Mouse (Mus musculus) thymus, postnatal 25 days (tissue): ENCODE results near the gene Gm45799.

ENCODE experiments used
- DNase-seq: peaks from one replicate; pipeline ENCODE4 v3.0.0; 2022

Gene Gm45799

DNA sequence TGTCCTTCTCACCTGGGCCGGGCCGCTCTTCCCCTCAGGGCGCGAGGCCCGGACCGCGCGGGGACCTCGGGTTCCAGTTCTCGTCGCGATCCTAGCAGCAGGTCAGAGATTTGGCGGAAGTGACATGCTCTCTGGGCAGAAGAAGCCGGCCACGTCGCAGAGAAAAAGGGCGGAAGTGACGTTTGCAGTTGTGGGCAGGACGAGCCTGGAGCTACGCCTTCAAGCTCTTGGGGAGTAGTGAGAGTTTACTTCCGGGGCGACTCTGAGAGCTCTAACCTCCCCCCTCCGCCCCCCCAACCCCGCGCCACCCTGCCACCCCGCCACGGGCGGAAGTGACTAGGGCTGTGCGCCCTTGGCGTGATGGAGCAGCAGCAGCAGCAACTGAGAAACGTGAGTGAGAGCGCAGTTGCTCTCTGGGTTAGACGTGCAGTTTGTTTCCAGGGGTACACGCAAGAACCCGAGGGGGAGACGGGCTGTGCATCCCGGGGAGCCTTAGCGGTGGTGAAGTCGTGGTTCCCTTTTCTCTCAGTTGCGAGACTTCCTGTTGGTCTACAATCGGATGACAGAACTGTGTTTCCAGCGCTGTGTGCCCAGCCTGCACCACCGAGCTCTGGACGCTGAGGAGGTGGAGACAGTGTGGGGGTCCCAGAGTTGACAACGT is at the start of gene Gm45799, which contains the start of gene Arfip2:
Gene Gm45799, plus strand, starts transcription at position 320 of the 661 bp plus-strand sequence.
Gene Arfip2, minus strand, starts transcription at position 184 of the 661 bp plus-strand sequence.
- DNase-seq: peak; percentile 96

DNA sequence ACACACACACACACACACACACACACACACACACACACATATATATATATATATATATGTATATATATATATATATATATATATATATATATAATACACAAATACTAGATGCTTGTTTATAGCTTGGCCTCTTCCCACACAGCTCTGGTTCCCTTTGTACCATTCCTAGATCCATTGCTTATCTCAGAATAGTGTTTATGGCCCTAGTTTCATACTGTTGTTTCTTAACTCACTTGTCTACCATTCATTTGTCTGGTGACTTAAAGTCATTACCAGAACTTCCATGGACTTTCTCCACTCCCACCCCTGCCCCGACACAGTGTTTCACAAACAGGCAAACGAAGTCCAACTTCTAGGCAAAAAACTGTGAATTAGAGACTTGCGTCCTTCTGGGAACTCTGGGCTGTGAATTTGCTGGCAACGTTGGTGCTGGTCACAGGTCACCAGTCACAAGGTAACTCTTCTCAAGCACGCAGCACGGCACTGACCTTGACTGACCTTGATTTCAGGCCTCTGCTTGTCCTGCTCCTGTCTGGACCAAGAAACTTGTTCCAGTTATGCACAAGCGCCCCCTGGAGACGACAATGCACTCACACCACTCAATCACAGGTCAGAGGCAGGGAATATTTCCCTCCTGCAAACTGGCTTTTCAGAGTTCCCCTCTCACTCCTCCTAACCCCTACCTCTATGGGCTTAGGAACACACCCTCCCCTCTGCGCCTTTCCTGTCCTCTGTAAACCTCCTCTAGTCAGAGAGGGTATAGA is 37.3 kb upstream of the Gm45799 start:
- peak; percentile 43 for DNase-seq

DNA sequence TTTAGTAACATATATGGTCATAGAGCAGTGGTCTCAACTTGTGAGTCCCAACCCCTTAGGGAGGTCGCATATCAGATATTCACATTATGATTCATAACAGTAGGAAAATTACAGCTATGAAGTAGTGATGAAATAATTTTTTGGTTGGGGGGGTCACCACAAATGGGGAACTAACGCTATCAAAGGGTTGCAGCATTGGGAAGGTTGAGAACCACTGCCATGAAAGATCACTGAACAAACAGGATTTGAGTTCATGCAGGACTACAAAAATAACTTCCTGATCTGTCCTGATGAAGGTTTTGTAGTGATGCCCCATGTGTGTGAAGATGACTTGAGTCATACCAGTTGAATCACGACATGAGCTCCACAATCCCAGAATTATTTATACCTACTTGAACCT is 31.9 kb upstream of the Gm45799 start:
- no peak for DNase-seq

DNA sequence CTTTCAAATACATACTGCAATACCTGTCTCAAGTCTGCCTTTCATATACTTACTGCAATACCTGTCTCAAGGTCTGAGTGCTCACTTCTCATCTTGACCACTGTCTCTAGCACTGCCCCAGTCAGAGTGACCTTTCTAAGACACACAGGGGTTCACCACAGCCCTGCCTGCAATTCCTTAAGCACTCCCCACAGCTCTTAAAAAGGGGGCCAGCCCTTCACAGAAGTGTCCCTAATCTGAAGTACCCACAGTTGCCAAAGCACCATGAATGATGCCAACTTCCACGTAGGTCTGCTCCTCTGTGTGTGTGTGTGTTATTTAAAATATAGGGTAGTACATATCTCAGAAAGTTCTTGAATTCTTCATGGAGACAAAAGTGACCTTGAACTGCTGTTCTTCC is 28.6 kb upstream of the Gm45799 start:
- DNase-seq: no peak

DNA sequence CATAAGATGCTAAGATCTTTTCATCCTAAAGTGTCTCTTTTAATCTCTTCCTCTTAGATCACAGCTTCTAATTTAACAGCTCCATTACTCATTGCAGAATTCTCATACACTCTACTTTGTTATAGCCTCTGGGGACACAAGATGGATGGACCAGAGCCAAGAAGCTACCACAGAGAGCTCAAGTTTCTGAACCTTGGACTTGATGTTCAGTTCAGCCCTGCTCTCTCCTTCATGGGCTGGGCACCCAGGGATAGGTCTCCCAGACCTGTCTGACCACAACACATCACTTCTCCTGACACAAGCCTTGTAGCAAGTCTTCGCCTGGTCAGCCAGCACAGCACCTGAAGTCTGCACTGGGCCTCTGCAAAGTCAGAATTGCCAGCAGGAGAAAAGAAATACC is 26.0 kb upstream of the Gm45799 start:
- DNase-seq: no peak

DNA sequence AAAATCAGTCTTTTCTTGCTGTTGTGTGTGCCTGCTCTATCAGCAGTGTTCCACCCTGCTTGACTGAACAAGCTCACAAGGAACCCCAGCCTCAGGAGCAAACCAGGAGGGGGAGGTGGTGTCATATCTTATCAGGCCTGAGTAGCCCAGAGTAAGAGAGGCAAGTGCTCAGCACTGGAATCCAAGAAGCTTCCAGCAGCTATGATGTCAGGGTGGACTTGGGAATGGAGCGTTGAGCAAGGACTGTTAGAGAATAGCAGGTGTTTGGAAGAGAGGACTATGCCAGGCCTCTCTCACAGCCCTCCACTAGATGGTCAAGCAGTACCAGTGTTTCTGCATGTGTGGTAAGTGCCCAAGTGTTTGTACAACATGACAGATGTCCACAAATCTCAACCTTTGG is 24.6 kb upstream of the Gm45799 start:
- DNase-seq: no peak

DNA sequence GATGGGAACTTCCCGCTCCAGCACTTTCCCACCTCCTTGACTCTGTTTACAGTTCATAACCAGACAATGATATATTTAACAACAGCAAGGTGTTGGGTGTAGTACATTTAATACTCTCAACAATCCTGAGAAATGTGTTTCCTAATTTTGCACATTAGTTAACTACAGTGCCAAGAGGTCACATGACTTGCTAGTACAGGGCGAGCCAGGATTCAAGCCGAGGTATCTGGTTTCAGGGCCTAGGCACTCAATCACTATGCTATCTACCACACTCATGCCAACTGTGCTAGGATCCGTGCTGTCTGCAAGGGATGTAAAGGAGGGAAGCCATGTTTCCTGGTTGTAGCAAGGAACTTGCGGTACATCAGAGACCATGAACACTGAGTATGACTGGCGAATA is 23.8 kb upstream of the Gm45799 start:
- DNase-seq: no peak

DNA sequence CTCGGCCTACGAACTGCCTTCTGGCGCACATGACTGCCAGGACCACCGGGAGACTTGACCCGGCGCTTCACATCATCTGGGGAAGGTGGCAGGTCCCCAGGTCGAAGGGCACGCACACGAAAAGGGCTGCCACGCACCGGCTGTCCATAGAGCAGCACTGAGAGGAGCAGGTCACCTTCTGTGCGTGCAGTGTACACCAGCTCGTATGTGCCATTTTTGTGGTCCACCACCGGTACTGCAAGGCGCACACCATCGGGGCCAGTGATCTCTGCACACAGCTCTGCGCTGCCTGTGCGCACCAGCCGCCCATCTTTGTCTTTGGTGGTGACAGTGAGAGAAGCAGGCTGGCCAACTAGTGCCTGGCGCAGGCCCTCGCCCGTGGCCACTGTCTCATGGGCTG is 22.5 kb upstream of the Gm45799 start:
- DNase-seq: no peak

DNA sequence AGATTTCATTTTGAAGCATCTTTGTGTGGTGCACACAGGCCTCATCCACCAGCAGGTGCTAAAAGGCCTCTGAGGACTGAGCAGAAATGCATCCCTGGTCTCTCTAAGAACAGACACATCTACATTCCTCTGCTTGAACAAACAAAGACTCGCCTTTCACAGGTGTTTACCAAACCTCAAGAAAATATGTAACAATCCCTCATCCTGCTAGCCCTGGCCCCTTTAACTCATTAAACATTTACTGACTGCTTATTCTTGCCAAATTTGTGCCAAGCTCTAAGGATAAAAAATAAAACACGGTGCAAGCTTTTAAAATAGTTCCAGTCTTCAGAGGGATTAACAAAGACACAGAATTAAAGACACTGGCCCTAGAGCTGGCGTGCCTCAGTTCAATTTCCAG is 20.7 kb upstream of the Gm45799 start:
- DNase-seq: no peak

DNA sequence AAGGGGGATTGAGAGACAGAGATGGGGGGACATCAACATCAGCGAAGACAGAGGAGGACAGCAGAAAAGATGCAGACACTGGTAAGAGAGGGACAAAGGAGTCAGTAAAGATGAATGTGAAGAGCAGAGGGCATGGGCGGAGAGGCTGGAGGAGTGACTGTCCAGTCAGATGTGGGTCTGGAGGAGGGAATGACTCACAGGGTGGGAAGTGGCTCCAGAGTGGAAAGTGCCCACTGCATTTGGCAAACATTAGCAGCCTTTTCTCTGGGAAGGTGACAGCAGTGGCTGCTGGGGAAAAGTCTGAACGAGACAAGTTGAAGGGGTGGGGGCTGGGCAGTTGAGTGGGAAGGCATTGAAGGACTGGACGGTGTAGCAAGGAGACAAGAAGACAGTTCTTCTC is 19.3 kb upstream of the Gm45799 start:
- DNase-seq: no peak

DNA sequence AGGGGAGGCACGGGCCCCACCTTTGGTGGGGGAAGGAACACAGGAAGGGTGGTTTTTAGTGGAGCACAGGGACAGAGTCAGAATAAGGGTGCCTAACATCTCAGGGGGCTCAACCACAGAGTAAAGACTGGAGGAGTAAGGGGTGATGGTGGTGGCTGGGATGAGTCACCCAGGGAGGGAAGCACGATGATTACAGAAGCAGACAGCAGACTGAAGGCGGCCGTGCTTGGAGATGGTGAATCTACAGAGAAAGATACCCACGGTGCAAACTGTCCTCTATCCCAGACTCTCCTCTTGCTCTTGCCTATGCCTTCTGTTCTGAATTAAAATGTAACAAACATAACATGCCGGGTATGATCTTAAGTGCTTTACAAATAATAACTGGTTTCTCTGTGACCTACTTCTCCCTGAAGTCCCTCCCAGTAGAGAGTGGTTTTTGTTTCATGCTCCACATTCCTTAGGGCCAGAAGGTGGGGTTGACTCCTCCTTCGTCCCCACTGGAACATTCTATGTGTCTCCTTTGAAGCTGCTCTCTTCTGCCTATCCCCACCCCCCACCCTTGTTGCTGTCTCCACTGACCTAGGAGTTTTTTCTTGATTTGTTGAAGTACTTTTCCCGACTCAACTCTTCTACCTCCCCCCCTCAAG is 18.6 kb upstream of the Gm45799 start:
- DNase-seq: no peak

DNA sequence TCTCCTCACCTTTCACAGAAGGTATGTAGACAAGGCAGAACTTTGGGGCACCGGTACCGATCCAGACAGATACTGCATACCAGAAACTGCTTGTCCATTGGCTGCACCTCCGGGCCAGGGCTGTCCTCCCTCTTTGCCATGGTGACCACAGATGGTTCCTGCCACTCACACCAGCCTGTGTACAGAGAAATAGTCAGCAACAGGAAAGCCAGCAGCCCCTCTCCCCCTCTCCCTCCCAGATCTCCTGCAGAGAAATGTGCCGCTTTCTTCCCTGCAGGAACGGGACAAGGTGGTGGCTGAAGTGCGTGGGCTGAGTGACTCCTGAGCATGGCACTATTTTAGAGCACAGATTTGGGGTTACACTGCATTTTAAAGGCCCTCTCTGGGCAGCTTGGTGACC is 15.0 kb upstream of the Gm45799 start:
- DNase-seq: no peak

DNA sequence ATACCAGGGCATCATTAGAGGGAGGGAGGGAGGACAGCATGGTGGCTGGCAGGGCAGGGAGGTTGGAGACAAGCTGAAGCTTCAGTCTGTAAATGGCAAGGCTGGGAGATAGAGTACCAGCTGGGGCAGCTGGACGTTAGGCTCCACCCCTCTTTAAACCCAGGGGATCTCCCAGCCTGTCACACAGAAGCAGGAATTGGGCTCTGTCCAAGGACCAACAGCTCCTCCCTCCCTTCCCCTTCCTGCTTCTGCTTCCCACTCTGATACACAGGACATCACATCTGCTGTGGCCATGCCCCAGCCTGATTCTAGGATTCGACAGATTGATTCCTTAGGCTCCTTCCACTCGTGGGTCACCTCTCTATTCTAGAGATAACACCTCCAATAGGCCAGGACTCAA is 11.7 kb upstream of the Gm45799 start:
- DNase-seq: no peak

DNA sequence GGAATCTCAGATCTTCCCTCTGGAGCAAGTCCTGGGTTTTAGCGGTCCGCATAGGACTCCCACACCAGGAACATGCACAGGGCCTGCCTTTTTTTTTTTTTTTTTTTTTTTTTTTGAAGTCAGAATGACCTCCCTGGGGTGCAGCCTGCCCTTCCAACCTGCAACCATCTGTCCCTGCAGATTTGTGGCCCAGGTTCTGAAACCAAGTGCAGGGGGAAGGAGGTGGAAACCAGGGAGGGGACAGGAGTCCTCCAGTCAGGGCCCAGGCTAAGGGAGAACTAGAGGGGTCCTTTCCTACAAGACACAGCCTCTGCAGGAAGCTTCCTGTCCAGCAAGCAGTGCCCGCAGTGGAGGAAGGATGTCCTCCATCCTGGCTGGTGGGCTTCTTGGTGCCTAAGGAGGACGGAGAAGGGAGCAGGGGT is 7.8 kb upstream of the Gm45799 start:
- no peak for DNase-seq

DNA sequence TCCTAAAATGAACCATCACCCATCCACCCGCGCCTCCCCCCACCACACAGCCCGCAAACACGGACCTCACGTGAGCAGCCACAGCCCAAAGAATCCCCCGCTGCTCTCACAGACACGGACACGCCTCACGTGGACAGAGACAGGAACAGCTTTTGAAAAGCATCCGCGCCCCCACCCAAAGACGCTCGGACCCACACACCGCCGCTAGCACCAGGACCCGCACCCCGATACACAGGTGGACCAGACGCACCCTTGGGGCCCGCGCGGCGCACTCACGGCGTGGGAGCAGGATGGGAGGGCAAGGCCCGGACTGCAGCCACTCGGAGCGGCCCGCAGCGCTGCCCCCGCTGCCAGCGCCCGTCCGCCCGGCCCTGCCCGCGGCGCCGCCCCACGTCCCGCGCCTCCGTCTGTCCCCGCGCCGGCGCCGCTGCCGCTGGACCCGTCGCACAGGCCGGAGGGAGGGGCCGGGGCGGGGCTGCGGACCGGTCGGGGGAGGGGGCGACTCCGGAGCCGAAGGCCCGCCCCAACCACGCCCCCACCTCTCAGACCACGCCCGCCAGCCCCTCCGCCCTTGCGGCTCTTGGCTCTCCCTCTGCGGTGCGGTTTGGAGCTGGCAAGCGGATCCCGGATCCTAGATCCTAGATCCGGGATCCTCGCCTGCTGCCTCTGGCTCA is 7.1 kb upstream of the Gm45799 start, which contains the start of gene Trim3:
Gene Trim3, minus strand, starts transcription at position 445 of the 674 bp plus-strand sequence.
- peak; percentile 84 for DNase-seq

DNA sequence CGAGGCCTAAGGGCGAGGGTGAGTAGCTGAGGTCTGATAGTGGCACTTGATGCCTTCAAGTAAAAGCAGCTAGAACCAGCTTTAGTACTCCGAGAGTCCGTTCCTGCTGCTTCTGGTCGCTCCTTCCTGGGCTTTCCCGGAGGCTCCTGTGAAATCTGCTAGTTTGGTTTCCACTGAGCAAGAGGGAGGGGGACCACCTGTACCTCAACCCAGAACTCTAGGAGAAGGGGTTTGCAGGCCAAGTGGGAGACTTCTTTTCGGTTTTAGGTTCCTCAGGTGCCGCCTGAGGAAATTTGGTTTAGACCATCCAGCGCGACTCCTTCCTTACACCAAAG is 6.6 kb upstream of the Gm45799 start:
- no peak for DNase-seq

DNA sequence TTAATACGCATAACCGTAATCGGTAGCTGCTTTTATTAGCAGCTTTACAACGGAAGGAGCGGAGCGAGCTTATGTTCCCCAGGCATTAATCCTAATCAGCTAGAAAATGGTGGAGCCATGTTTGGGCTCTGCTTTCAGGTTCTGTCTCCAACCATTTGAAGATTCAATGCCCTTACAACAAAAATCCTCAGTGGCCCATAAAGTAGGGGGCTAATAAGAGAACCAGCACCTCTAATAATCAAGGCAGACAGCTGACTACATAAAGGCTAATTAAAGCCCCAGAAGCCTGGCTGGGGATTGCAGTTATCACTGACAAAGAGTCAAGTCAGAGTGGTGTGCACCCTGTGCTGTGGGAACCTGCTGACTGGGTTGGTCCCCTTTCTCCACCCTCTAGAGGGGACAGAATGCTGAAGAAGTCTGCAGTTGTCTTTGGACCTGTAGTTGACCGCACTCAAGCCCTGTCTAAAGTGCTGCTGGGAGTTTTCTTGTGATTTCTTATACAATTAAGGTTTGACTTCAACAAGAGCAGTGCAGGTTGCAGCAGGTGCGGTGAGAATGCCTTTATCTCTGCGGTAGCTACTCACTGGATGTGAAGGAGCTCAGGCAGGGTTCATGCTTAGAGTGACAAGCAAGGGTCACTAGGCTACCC is 6.0 kb upstream of the Gm45799 start:
- DNase-seq: no peak

DNA sequence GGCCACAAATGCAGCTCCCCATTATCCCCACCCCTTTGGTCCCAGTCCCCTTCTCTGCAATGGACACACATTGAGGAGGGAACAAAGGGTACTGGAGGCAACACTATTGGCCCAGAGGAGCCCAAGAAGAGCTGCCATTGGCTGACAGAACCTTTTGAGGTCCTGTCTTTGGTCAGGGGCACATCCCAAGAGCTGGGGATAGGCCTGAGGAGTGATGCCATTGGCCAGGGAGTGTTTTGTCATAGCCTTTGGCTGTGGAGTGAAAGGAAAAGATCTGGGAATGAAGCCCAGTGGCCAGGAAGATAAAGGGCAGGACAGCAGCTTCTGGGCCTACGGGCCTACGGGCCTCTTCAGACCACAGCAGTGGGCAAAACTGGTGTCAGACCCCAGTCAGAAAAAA is 4.6 kb upstream of the Gm45799 start:
- DNase-seq: no peak

DNA sequence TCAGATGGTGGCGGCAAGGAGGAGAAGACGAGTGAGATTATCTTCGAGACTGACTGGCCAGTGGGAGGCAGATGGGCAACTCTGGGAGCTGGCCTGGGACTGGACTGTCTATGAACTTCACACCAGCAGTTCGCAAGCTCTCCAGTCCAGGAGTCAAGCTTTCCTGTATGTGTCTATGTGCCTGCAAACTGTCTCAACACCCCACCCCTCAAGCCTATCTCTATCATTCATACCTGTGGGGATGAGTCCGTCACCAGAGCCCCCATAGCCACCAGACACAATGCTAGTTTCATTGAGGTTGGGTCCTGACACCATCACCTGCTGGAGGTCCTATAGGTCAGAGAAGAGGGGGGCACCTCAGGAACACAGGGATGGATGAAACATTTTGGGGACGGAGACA is 1.6 kb upstream of the Gm45799 start:
- no peak for DNase-seq

DNA sequence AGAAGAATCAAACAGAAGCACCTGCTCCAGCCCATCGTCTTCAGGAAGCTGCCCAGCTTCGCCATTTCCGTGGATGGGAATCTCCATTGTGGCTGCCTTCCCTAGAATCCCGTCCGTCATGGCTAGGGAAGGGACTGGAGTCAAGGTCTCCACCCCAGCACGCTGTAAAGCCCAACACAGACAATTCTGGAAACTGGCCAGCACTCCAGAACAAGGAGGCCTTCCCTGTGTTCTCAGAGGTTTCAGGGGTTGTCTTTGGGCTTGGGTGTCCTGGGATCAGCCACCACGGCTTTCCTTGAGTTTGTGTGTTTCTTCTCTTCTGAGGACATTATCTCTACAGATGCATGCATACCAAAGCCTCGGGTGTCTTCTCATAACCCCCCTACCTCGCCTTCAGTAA is 1.0 kb upstream of the Gm45799 start:
- DNase-seq: no peak

DNA sequence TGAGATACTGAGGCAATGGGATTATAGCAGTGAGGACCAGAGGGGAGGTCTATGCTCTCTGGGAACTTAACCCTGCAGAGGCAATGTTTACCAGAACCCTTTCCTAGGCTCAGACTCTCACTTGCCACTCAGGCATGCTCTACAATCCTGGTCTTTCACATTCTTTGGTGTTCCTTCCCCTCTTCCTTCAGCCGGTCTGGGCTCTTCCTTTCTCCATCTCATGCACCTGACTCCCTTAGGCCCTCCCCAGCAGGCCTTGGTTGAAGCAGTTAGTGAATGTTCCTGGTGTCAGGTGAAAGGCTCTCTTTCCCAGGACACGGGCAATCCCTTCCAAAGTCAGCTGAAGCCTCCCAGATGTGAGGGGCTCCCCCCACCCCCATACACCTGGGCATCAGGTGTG is 596 bp upstream of the Gm45799 start, which contains the start of gene Timm10b:
Gene Timm10b, plus strand, starts transcription at position 301 of the 400 bp plus-strand sequence.
- no peak for DNase-seq

DNA sequence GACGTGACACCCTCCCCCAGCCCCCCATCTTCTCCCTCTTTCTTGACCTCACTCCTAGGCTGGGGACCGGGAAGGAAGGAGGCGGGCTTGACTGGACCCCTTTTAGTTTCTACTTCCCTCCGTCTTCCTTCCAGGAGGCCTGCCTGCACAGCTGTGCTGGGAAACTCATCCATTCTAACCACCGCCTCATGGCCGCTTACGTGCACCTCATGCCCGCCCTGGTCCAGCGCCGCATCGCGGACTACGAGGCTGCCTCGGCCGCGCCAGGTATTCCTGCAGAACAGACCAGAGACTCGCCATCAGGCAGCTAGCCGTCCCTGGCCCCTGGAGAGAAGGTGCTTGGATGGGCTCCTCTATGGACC is 523 bp downstream of the Gm45799 start:
- no peak for DNase-seq

DNA sequence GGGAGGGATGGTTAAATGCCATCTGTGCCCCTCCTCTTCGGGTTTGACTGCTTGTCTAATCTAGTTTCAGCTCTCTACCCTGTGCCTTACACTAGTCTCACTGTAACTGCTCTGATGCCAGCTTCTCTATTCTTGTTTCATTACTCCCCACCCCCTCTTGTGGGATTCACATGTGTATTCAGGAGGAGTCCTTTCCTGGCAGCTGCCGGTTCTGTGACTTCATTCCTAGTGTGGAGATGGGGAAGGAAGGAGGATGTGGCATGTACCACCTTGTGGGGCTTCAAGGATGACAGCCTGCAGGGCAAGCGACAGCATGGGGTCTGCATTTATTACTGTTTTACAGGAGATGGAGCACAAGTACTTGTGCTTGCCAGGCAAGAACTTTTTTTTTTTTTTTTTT is 1.6 kb downstream of the Gm45799 start:
- DNase-seq: no peak
